Mouse (Mus musculus) liver, adult 2 months (tissue): ENCODE data around the gene Slc7a14. TPM values are rescaled to one million over a fixed set of nuclear protein-coding genes. Genes with fewer than 3 reads are reported as not detected.

Experiments used
- DNase-seq: peaks from one replicate; pipeline ENCODE4 v3.0.0-alpha.2; 2011; ENCODE audit warnings: low read depth, low spot score; ENCODE audit errors: extremely low read depth
- H3K27ac ChIP-seq: fragments of 200-500 bp; replicated peaks from 2 replicates; pipeline ENCODE4 v1.5.1; 2012; ENCODE audit warnings: low read depth, mild to moderate bottlenecking, control low read depth, inconsistent platforms, low read length; ENCODE audit not compliant: insufficient read depth
- H3K27me3 ChIP-seq: fragments of 200-500 bp; 2 replicates; pipeline ENCODE4 v1.6.1; 2012; ENCODE audit warnings: mild to moderate bottlenecking, moderate library complexity, low read length, inconsistent platforms; ENCODE audit not compliant: control insufficient read depth, insufficient read depth
- H3K36me3 ChIP-seq: fragments of 200-500 bp; 2 replicates; pipeline ENCODE4 v1.6.1; 2012; ENCODE audit warnings: low read length, inconsistent platforms; ENCODE audit not compliant: control insufficient read depth, insufficient read depth
- H3K4me1 ChIP-seq: fragments of 200-500 bp; 2 replicates; pipeline ENCODE4 v1.6.1; 2011; ENCODE audit warnings: low read length; ENCODE audit not compliant: control insufficient read depth, insufficient read depth
- H3K4me3 ChIP-seq: fragments of 200-500 bp; 2 replicates; pipeline ENCODE4 v1.5.1; 2011; ENCODE audit warnings: low read depth, mild to moderate bottlenecking, control low read depth, low read length, moderate library complexity; ENCODE audit not compliant: insufficient read depth
- H3K79me2 ChIP-seq: fragments of 200-500 bp; 2 replicates; pipeline ENCODE4 v1.6.1; 2012; ENCODE audit warnings: inconsistent platforms, mild to moderate bottlenecking, low read length, moderate library complexity; ENCODE audit not compliant: control insufficient read depth, insufficient read depth
- H3K9ac ChIP-seq: fragments of 200-500 bp; 2 replicates; pipeline ENCODE4 v1.6.1; 2012; ENCODE audit warnings: low read depth, mild to moderate bottlenecking, control low read depth, inconsistent platforms, low read length
- CTCF ChIP-seq: fragments of 200-500 bp; IDR thresholded peaks from 2 replicates; pipeline ENCODE4 v1.5.1; 2011; ENCODE audit warnings: low read depth, low read length, control low read depth
- POLR2A ChIP-seq: fragments of 200-500 bp; IDR thresholded peaks from 2 replicates; pipeline ENCODE4 v1.6.1; 2011; ENCODE audit warnings: low read length, control low read depth; ENCODE audit not compliant: insufficient read depth; ENCODE audit errors: extremely low read depth
- WGBS: fragments of 180-500 bp; shearing (Covaris S2); methylation state at CpG from one replicate; pipeline ENCODE4 v1.1.7; 2018; 5-methylcytosine and 5-hydroxymethylcytosine counted together
- polyA plus RNA-seq: library from polyadenylated mRNA; depleted of rRNA; stranded (reverse); fragments of >200 nt; gene quantifications from 2 replicates; pipeline ENCODE4 v1.2.3, GENCODE M21; 2012
- total RNA-seq: library from RNA; depleted of rRNA; stranded (reverse); fragments of >200 nt; gene quantifications from 2 replicates; pipeline ENCODE4 v1.2.3, GENCODE M21; 2014

Gene Slc7a14
- total and polyA plus RNA-seq, 2 experiments, result not detected

- no peak for DNase-seq
- H3K27me3 ChIP-seq, result no peaks in the 10 kb centered on the region
- H3K27ac ChIP-seq, result no peak overlapping the region
- no peak overlapping the region for H3K4me3 ChIP-seq
- H3K79me2 ChIP-seq, result no peaks in the 10 kb centered on the region
- 46% methylated on average over 9 of the region's 9 CpGs for WGBS
- H3K36me3 ChIP-seq, result no peaks in the 10 kb centered on the region
- H3K9ac ChIP-seq, result no peak overlapping the region
- TF ChIP-seq CTCF (no peak), POLR2A (no peak)
- H3K4me1 ChIP-seq, result no peaks in the 10 kb centered on the region
Observed at GRCm38 (mm10) chr3:31212205-31213038, 97.8 kb downstream of the Slc7a14 start.

- 18% methylated on average over 19 of the region's 19 CpGs for WGBS
- no peak for DNase-seq
- Histone ChIP-seq H3K36me3 (no peaks in the 10 kb centered on the region), H3K27me3 (no peaks in the 10 kb centered on the region), H3K4me1 (no peaks in the 10 kb centered on the region), H3K4me3 (no peak overlapping the region), H3K79me2 (no peaks in the 10 kb centered on the region), H3K27ac (no peak overlapping the region), H3K9ac (no peak overlapping the region)
- no peak for TF ChIP-seq POLR2A
- TF ChIP-seq CTCF, result no peak
Observed at GRCm38 (mm10) chr3:31209001-31209400, 101.2 kb downstream of the Slc7a14 start.

GRCm38 (mm10) chr3:31208458-31208994 is 101.7 kb downstream of the Slc7a14 start:
- H3K4me3 ChIP-seq, result no peak overlapping the region
- H3K36me3 ChIP-seq, result no peaks in the 10 kb centered on the region
- TF ChIP-seq POLR2A (no peak), CTCF (no peak)
- no peaks in the 10 kb centered on the region for H3K79me2 ChIP-seq
- WGBS, result 10% methylated on average over 6 of the region's 6 CpGs
- H3K9ac ChIP-seq, result no peak overlapping the region
- H3K4me1 ChIP-seq, result no peaks in the 10 kb centered on the region
- H3K27me3 ChIP-seq, result no peaks in the 10 kb centered on the region
- no peak for DNase-seq
- no peak overlapping the region for H3K27ac ChIP-seq

GRCm38 (mm10) chr3:31208046-31208445 is 102.1 kb downstream of the Slc7a14 start:
- Histone ChIP-seq H3K27ac (no peak overlapping the region), H3K9ac (no peak overlapping the region), H3K36me3 (no peaks in the 10 kb centered on the region), H3K79me2 (no peaks in the 10 kb centered on the region), H3K4me3 (no peak overlapping the region), H3K4me1 (no peaks in the 10 kb centered on the region), H3K27me3 (no peaks in the 10 kb centered on the region)
- no peak for DNase-seq
- WGBS, result 49% methylated on average over 4 of the region's 4 CpGs
- TF ChIP-seq POLR2A (no peak), CTCF (no peak)

- DNase-seq, result no peak
- WGBS, result 77% methylated on average over 3 of the region's 3 CpGs
- Histone ChIP-seq H3K27ac (no peak overlapping the region), H3K79me2 (no peaks in the 10 kb centered on the region), H3K27me3 (no peaks in the 10 kb centered on the region), H3K36me3 (no peaks in the 10 kb centered on the region), H3K9ac (no peak overlapping the region), H3K4me3 (no peak overlapping the region), H3K4me1 (no peaks in the 10 kb centered on the region)
- no peak for TF ChIP-seq CTCF
- TF ChIP-seq POLR2A, result no peak
Observed at GRCm38 (mm10) chr3:31205167-31205566, 105.0 kb downstream of the Slc7a14 start.

DNA sequence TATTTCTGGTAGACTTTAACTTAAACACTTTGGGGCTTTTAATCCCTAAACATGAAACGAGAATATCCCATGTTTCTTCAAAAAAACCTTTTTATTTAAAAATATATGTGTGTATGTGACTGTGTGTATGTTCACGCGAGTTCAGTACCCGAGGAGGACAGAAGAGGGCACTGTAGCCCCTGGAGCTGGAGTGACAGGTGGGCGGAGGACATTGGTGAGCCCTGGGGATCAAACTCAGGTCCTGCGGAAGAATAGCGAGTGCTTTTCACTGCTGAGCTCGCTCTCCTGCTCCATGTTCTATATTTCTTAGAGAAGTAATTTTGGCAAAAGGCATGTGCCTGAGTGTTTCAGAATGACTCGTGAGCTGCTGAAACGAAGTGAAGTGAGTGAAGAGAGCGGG is 106.2 kb downstream of the Slc7a14 start:
- no peak overlapping the region for H3K9ac ChIP-seq
- H3K27me3 ChIP-seq, result no peaks in the 10 kb centered on the region
- H3K4me3 ChIP-seq, result no peak overlapping the region
- no peaks in the 10 kb centered on the region for H3K36me3 ChIP-seq
- 95% methylated on average over 11 of the region's 11 CpGs for WGBS
- H3K4me1 ChIP-seq, result no peaks in the 10 kb centered on the region
- DNase-seq, result no peak
- H3K27ac ChIP-seq, result no peak overlapping the region
- TF ChIP-seq POLR2A, result no peak
- no peak for TF ChIP-seq CTCF
- H3K79me2 ChIP-seq, result no peaks in the 10 kb centered on the region
